Mouse (Mus musculus) spleen, adult 12 weeks (tissue): ENCODE data around the gene Sult2b1.
A peak's percentile ranks its signal among the peaks of the same experiment; 100 is the strongest.

Experiments used
- DNase-seq: peaks from one replicate; pipeline ENCODE4 v3.0.0; 2022; ENCODE audit warnings: low spot score

Sult2b1 gene

GRCm38 (mm10) chr7:45725151-45725550 lies 59.3 kb downstream of the Sult2b1 start:
- DNase-seq = no peak

GRCm38 (mm10) chr7:45723781-45724180 lies 60.7 kb downstream of the Sult2b1 start:
- DNase-seq = no peak

- DNase-seq = no peak
Observed at GRCm38 (mm10) chr7:45723301-45723700, 61.2 kb downstream of the Sult2b1 start.

GRCm38 (mm10) chr7:45722348-45722713 lies 62.1 kb downstream of the Sult2b1 start:
- DNase-seq = no peak

- no peak for DNase-seq
Observed at GRCm38 (mm10) chr7:45721642-45722347, 62.7 kb downstream of the Sult2b1 start.

- no peak for DNase-seq
Observed at GRCm38 (mm10) chr7:45721234-45721571, 63.3 kb downstream of the Sult2b1 start.

GRCm38 (mm10) chr7:45720413-45721233 lies 63.8 kb downstream of the Sult2b1 start, which contains the start of gene Fam83e:
Fam83e (plus strand) TSS chr7:45721212.
- DNase-seq = no peak

GRCm38 (mm10) chr7:45719738-45720412 lies 64.6 kb downstream of the Sult2b1 start:
- DNase-seq = no peak

GRCm38 (mm10) chr7:45719180-45719579 lies 65.3 kb downstream of the Sult2b1 start:
- DNase-seq = no peak

- DNase-seq = no peak
Observed at GRCm38 (mm10) chr7:45718331-45718730, 66.1 kb downstream of the Sult2b1 start.

GRCm38 (mm10) chr7:45717918-45718297 lies 66.6 kb downstream of the Sult2b1 start, which contains the start of gene Sphk2:
Sphk2 (minus strand) TSS chr7:45718002.
- peak; percentile 94 for DNase-seq

- DNase-seq = no peak
Observed at GRCm38 (mm10) chr7:45716952-45717917, 67.2 kb downstream of the Sult2b1 start.

- DNase-seq = no peak
Observed at GRCm38 (mm10) chr7:45716460-45716857, 68.0 kb downstream of the Sult2b1 start.

- DNase-seq = no peak
Observed at GRCm38 (mm10) chr7:45715741-45716459, 68.6 kb downstream of the Sult2b1 start.

- peak; percentile 91 for DNase-seq
Observed at GRCm38 (mm10) chr7:45715090-45715708, 69.3 kb downstream of the Sult2b1 start, which contains the start of gene Rpl18. Rpl18 (plus strand) TSS chr7:45715457.

- no peak for DNase-seq
Observed at GRCm38 (mm10) chr7:45714630-45715089, 69.8 kb downstream of the Sult2b1 start.

- DNase-seq = no peak
Observed at GRCm38 (mm10) chr7:45713881-45714520, 70.5 kb downstream of the Sult2b1 start.

GRCm38 (mm10) chr7:45713396-45713795 lies 71.1 kb downstream of the Sult2b1 start:
- DNase-seq = no peak

- no peak for DNase-seq
Observed at GRCm38 (mm10) chr7:45712022-45712757, 72.3 kb downstream of the Sult2b1 start.
